Mouse (Mus musculus): Measurements from ENCODE around the gene Esp22.

Esp22 gene

GRCm38 (mm10) chr17:39095034-39095433, at the start of gene Esp22:
Esp22 (plus strand) TSS chr17:39095334.
- DNase-seq, result no peak

GRCm38 (mm10) chr17:39063641-39064040, 31.5 kb upstream of the Esp22 start:
- no peak for DNase-seq

- no peak for DNase-seq
Measured at GRCm38 (mm10) chr17:39076937-39077336, 18.2 kb upstream of the Esp22 start, which contains the start of gene Esp23. Esp23 (minus strand) TSS chr17:39077037.

- peak; percentile 5 to 10 for DNase-seq
Measured at GRCm38 (mm10) chr17:39107126-39107525, 12.0 kb downstream of the Esp22 start.

GRCm38 (mm10) chr17:39129156-39129555, 34.0 kb downstream of the Esp22 start:
- peak; percentile 2 to 6 for DNase-seq
